Mouse (Mus musculus): ENCODE data around the gene Zmiz1. TPM values are rescaled to one million over a fixed set of nuclear protein-coding genes. Genes with fewer than 3 reads are reported as not detected.

Gene Zmiz1
- total RNA-seq, 2 experiments from 2014 or later: 4.6 to 36.0 TPM

DNA sequence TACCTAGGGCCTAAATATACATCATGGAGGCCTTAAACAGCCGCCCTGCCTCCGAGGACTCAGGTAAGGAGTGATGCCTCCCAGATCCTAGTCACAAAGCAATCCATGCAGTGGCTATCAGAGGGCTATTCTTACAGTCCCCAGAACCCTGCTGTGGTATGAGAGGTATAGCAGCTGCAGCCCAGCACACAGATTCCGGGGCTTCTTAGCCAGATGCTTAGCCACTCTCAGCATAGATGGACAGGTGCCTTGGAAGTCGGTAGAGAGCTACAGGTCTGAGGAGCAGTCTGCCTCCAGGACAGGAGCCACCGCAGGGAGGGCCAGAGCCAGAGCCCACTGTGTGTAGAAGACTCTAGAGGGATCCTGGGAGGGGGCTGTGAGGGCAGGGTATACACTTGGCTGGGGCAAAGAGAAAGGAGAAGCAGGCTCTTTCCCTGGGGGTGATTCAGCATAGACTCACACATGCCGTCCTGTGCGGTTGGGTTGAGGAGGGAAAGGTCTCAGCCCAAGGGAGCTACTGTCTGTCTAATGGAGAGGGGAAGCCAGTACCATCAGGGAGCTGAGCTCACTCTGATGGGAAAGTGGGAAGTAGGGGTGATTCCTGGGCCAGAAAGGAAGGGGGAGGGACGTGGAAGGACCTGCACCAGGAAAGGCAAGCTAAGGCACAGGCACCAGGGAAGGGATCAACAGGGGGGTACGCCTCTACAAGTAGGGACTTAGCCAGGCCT lies 27.9 kb downstream of the Zmiz1 start:
- ATAC-seq (replicated peaks; ENCODE audit: low FRiP score, poor library complexity, severe bottlenecking): no peak

- no peak for ATAC-seq (replicated peaks; ENCODE audit: low FRiP score, poor library complexity, severe bottlenecking)
Measured at GRCm38 (mm10) chr14:25487470-25487955, 28.5 kb downstream of the Zmiz1 start.

GRCm38 (mm10) chr14:25488097-25488613 lies 29.2 kb downstream of the Zmiz1 start:
- ATAC-seq (replicated peaks; ENCODE audit: low FRiP score, poor library complexity, severe bottlenecking): no peak

DNA sequence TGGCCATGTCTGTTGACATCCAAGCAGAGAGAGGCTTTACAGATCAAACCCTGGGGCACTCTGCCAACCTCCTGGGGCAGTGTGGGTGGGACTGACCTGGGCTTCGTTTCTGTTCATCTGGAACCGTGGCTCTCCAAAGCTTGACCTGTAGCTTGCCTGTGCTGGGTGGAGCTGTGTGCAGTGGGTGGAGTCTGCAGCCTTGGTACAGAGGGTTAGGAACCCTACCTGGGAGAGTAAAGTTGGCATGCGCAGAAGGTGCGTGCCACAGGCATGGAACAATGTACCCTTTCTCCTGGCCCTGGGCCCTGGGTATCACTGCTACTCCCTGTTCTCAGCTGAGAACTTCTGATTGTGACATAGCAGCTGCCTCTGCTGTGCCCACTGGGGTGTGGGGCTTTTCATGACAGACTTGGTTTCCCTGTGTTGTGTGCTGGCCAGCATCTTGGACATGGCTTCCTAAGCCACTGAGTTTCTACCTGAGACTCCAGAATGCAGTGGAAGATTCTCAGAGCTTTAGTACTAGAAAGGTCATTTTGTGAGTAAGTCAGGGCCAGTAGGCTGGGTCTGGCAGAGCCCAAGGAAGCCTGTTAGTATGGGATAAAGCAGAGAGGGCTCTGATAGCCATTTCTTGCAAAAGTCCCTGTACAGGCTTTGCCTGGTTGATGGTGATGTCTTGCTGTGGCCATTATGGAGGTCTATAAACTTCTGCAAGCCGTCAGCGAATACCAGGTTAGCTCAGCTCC lies 30.5 kb downstream of the Zmiz1 start:
- peak; percentile 59 for ATAC-seq (replicated peaks; ENCODE audit: low FRiP score, poor library complexity, severe bottlenecking)

GRCm38 (mm10) chr14:25491961-25492360 lies 33.0 kb downstream of the Zmiz1 start:
- no peak for ATAC-seq (replicated peaks; ENCODE audit: low FRiP score, poor library complexity, severe bottlenecking)

DNA sequence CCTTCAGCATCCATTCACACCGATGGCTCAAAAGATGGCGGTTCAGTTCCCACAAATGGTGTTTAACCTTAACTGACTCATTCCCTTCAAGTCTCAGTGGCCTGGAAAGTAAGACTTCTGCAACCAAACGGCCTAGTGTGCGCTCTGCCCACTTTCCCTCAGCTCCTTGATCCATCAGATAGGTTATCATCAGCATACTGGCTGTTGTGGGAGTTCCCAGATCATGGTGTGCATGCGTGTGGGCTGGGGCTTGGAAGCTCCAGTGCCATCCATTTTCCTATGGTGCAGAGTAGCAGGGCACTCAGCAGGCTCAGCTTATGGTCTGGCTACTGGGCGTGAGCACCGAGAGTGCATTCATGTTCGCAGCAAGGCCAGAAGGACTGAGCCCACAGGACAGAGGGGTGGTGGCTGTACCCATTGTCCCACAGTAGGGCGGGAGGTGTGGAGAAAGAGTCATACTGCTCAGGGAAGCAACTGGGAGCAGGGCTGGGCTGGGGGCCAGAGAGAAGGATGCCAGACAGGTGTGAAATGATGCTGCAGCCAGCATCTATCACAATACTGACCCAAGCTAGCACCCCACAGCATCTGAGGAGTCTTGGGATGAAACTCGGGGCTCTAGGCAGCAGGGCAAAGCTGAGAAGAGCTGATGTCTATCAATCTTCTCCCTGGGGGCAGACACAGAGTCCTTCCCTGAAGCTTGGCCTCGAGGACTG lies 33.7 kb downstream of the Zmiz1 start:
- ATAC-seq (replicated peaks; ENCODE audit: low FRiP score, poor library complexity, severe bottlenecking): no peak

GRCm38 (mm10) chr14:25493301-25494241 lies 34.6 kb downstream of the Zmiz1 start:
- no peak for ATAC-seq (replicated peaks; ENCODE audit: low FRiP score, poor library complexity, severe bottlenecking)

DNA sequence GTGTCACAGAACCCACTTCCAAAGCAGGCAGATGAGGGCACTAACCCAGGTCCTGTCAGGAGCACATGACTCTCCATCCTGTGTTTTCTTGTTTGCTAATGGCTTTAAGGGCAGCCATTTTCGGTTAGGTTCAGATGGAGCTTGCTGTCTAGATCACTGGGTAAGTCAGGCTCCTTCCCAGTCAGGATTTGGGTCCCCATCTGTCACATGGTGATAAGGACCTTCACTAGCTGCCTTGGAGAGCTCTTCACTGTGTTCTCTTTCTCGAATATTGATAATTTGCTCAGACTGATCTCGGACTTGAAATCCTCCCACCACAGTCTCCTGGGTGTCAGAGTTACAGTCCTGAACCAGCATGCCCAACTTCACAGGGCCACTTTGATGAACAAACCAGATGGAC lies 35.8 kb downstream of the Zmiz1 start:
- ATAC-seq (replicated peaks; ENCODE audit: low FRiP score, poor library complexity, severe bottlenecking): peak; percentile 62

DNA sequence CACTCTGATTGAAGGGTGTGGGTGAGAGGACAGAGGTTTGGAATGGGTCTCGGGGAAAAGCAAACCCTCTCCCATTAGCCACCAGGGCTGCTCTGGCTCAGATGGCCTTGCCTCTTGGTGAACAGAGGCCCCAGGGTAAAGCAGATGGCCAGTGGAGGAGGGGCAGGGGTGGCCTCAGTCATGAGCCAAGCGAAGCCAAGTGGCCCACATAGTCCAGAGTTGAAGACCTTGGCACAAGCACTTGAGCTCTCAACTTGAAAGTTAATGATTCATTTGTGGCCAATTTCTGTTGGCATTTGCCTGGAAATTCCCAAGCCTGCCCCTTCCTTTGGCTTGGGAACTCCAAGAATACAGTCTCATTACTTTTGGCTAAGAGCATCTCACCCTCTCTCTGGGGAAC lies 37.1 kb downstream of the Zmiz1 start:
- no peak for ATAC-seq (replicated peaks; ENCODE audit: low FRiP score, poor library complexity, severe bottlenecking)

DNA sequence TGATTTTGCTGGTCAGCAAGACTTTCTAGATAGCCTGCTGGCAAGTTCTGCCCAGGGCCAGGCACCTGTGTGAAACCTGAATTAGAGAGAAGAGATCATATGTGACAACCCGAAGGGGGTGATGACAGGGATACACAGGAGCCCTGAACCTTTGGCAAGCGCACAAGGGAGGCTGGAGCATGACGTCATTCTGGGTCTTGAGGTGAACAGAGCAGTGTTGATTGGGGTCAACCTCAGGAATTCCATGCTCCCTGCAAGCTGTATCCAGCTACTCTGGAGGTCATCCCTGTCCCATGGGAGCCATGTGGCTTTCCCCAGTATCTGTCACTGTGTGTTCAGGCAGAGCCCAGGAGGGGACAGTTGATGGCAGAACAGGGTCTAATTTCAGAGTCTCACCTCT lies 38.0 kb downstream of the Zmiz1 start:
- ATAC-seq (replicated peaks; ENCODE audit: low FRiP score, poor library complexity, severe bottlenecking): no peak

DNA sequence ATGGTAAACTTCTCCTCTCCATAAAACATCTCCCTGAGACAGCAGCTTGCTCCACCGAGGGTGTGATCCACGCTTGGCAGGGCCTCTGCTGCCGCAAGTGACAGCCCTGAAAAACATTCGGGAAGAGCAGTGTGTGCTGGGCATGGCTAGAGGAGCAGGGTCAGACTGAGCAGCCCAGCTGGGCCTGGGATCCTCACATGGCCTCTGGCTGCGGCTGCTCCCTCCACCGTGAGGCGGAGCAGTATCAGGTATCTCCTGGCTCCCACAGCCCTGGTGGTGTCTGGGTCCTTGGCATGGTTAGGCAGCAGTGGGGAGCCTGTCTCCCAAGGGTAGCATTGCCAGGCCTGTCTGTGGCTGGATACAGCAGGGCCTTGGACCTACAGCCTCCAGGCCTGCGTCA lies 38.6 kb downstream of the Zmiz1 start:
- ATAC-seq (replicated peaks; ENCODE audit: low FRiP score, poor library complexity, severe bottlenecking): no peak

GRCm38 (mm10) chr14:25498367-25498766 lies 39.4 kb downstream of the Zmiz1 start:
- no peak for ATAC-seq (replicated peaks; ENCODE audit: low FRiP score, poor library complexity, severe bottlenecking)

DNA sequence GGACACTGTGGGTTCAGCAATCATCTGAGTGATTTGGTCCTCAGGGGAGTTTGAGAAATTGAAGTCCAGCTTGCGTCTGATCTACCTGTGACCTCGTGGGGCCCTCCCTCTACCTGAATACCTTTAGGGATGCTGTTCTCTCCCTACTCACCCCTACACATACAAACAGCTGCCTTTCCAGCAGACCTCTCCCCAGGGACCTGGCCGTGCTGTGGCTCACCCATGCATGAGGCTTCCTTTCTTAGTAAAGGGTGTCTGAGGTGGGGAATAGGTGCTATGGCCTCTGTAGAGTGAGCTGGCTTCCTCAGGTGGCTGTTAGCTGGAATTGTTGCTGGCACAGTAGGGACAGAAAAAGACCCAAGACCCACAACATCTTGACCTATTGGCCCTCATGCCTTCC lies 40.5 kb downstream of the Zmiz1 start:
- no peak for ATAC-seq (replicated peaks; ENCODE audit: low FRiP score, poor library complexity, severe bottlenecking)

- ATAC-seq (replicated peaks; ENCODE audit: low FRiP score, poor library complexity, severe bottlenecking): no peak
Measured at GRCm38 (mm10) chr14:25500511-25501120, 41.6 kb downstream of the Zmiz1 start.

DNA sequence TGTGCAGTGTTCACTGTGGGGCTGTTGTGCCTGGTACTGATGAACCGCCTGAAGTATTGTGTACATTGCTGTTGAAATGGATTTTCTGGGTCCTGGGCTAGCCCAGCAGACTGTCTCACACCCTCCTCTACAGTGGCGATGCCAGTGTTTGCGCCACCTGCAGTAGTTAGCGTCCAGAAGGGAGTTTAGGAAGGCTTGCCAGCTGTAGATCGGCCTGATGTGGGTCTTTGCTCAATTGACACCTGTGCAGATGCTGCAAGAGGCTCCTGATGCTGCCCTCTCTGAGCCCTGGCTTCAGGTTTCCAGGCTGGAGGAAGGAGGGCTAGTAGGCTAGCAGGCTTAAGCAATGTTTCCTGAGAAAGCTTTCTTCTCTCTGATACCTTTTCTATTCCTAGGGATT lies 42.5 kb downstream of the Zmiz1 start:
- no peak for ATAC-seq (replicated peaks; ENCODE audit: low FRiP score, poor library complexity, severe bottlenecking)

DNA sequence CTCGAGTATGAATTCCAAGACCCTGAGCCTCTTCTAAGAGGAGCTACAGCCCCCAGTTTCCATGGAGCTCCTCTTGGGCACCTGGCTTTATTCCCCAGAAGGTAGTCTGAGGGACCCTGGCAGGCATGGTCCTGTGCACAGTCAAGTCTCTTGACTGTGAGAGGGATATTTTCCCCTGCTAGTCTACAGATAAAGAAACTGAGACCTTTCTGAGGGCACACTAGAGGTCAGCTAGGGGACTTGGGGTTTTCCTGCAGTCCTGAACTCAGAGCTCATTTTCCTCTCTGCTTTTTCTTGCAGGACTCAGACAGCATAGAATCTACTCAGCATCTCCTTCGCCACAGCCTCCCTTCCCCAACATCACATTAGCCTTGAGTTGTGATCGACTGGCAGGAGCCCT lies 43.4 kb downstream of the Zmiz1 start:
- ATAC-seq (replicated peaks; ENCODE audit: low FRiP score, poor library complexity, severe bottlenecking): no peak

GRCm38 (mm10) chr14:25504241-25504640 lies 45.3 kb downstream of the Zmiz1 start:
- ATAC-seq (replicated peaks; ENCODE audit: low FRiP score, poor library complexity, severe bottlenecking): no peak

DNA sequence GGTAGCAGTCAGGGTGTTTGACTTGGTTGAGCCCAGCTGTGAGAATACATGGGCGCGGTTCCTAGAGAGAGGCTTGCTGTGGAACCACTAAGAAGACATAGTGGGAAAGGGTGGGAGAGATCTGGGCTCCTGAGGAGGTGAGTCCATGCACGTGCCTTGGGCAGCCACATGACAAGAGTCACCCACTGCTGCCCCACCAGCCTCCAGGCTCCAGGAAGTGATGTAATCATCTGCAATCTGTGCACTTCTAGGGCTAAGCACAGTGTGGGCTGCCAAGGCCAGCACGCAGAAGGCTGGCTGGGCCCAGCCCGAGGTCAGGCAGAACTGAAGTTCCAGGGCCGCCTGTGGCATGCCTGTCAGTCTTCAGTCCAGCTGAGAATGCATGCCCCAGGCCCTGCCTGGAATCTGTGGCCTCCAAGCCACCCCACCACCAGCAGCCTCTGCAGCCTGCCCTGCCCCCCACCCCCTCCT lies 46.3 kb downstream of the Zmiz1 start:
- ATAC-seq (replicated peaks; ENCODE audit: low FRiP score, poor library complexity, severe bottlenecking): no peak

Data from erythroid progenitor cell, adult 5-6 weeks (primary cell).